Mouse (Mus musculus) lung, adult 2 months (tissue): ENCODE data around the gene 1700024G13Rik.

Source experiments
- CTCF ChIP-seq: fragments of 200-500 bp; IDR thresholded peaks from 2 replicates; pipeline ENCODE4 v1.5.1; 2011; ENCODE audit warnings: mild to moderate bottlenecking, low read length, control low read depth; ENCODE audit not compliant: insufficient read depth
- POLR2A ChIP-seq: fragments of 200-500 bp; IDR thresholded peaks from 2 replicates; pipeline ENCODE4 v1.6.1; 2011; ENCODE audit warnings: low read depth, mild to moderate bottlenecking, control low read depth, low read length, borderline replicate concordance; ENCODE audit errors: extremely low read depth

DNA sequence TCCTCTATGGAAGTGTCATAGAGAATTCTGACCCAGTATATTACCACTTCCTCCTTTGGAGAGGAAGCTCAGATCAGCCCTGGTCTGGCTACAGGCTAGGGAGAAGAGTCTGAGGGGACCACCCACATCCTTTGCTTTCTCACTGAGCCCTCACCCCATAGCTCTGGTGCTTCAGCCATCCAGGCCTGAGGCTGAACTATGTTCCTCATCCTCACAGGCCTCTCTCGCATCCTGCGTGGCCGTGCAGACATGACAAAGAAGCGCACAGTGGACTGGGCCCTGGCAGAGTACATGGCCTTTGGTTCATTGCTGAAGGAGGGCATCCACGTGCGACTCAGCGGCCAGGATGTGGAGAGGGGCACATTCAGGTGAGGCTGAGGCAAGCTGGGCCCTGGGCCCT, 46.4 kb downstream of the 1700024G13Rik start:
- no peak for TF ChIP-seq POLR2A
- no peak for TF ChIP-seq CTCF
